Mouse (Mus musculus): ENCODE data around the gene Gzmf.
A peak's percentile ranks its signal among the peaks of the same experiment; 100 is the strongest.
"Not testable (repeated sequence)": the region's sequence is repeated elsewhere in the genome, so short reads cannot be mapped to it uniquely, and the experiment has no call there.

The Gzmf gene

DNA sequence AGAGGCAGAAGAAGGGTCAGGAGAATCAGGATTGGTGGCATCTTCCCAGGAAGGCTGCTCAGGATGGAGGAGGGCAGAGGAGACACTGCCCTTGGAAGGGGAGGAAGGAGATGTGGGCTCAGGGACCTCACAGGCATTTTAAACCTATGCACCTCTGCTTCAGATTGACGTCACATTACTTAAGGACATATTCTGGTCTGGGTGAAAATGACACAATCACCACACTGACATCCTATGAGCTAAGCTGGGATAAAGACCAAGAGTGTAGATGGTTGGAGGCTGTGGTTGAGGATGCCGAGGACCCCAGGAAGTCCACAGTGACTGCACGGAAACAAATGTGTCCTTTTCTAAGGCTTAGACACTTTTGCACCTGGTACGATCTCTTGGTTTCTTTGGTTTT is at the start of gene Gzmf:
TSS of gene Gzmf (minus strand) at position 101 of the 400 bp plus-strand sequence.
- no peak for DNase-seq (ENCODE audit: low spot score in 2 of 2)

DNA sequence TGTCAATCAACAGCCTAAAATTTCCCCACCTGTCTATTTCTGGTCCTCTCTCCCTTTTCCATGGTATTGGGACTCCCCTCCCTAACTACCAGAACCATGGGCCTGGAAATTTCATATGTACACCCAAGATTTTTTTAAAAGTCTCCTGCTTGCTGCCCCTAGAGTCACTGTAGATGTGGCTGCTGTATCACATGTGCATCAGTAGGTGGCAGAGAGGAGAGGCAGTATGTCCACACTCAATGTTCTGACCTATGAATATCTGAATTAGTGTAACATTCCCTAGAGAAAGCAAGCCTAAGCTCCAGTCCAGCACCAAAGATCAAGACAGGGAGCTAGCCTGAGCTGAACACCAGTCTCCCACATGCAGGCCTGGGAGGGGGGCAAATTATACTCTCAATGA is 29.2 kb upstream of the Gzmf start:
- DNase-seq (ENCODE audit: low spot score in 2 of 2): no peak

DNA sequence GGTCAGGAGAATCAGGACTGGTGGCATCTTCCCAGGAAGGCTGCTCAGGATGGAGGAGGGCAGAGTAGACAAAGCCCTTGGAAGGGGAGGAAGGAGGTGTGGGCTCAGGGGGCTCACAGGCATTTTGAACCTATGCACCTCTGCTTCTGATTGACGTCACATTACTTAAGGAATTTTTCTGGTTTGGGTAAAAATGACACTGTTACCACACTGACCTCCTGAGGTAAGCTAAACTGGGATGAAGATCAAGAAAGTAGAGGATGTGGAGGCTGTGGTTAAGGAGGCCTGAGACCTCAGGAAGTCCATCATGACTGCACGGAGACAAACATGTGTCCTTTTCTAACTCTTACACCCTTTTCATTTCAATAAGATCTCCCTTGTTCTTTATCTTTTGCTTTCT is 23.3 kb upstream of the Gzmf start, which contains the start of gene Gzmc:
TSS of gene Gzmc (minus strand) at position 101 of the 400 bp plus-strand sequence.
- DNase-seq (ENCODE audit: low spot score in 2 of 2): no peak

DNA sequence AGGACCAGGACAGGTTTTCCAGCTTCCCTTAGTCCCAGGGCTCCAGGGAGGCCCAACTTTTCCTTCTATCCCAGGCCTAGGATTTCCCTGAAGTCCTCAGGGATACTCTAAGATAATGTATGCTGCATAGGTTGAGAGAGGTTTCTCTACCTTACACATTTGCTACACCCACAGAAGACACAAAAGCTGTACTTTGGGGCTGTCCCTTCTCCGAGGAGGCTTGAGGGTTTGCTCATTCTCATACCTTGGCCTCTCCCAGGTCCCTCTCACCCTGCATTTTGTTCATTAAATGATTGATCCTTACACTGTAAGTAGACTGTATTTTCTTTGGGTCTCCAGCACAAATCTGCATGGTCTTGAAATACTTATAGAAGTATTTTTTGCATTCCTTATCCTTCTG is 5.6 kb downstream of the Gzmf start:
- DNase-seq (ENCODE audit: low spot score in 2 of 2): no peak

DNA sequence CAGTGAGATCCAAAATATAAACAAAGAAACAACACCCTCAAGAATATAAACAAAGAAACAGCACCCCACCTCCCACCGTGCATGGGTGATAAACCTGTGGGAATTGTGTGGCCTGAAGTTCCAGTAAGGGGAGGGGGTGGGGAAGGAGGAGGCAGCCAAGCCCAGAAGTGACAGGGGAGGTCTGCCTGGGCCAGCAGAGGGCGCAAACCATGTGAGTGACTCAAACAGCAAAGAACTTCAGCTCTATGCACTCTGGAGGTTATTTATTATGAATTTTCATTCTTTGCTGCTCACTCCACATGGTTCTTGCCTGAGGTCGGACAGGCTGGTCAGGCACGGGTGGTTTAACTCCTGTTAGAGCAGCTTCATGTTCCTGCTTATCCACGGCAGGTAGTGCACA is 6.2 kb downstream of the Gzmf start:
- DNase-seq (ENCODE audit: low spot score in 2 of 2): not testable (repeated sequence)

DNA sequence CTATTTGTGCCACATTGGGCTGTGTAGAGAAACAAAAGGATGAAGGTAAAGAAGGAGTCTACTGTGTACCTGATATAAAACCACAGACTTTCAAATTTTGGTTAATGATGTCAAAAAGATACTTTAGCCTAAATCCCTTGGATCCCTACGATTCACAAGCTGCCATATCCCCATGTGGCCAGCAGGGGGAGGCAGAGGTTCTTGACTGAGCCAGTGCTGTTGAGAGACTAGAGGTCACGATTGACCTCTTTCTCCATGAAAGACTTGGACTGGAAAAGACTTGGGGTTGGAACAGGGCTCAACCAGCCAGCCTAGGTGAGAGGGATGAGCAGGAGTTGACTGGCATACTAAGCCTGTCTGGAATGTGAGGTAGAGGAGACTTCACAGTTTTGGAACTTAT is 7.2 kb downstream of the Gzmf start:
- peak in 1 of 2 experiments; percentile 54 for DNase-seq (ENCODE audit: low spot score in 2 of 2)

DNA sequence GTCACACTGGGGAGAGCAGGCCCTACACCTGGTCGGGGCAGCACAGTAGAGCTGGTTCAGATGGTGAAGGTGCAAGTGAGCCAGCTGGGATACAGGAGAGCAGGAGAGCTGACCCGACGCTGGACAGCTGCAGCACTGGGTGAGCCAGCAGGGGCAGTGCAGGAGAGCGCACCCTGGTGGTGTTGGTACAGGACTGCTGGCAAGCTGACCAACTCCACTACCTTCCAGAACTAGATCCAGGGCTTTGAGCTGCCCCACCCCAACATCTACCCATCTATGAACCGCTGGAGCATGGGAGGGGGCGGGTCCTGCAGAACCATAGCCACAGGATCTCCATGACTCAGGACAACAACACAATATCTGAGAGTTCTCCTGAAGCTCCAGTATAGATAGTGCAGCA is 24.3 kb downstream of the Gzmf start:
- DNase-seq (ENCODE audit: low spot score in 2 of 2): no peak

DNA sequence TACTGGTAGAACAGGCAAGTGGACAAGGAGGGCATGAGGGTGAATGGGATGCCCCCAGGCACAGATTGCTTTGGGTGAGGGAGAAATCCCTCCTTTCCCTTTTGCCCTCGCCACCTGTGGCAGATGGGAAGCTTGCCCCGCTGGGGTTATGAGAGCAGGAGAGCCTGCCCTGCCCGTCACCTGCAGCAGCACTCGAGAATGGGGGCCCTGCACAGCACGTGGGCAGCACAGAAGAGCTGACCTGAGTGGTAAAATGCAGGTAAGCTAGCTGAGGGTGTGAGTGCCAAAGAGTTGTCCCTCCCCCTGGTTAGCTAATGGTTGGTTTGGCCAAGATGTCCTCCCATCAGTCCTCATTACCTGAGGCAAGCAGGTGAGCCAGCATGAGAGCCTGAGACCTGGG is 24.7 kb downstream of the Gzmf start:
- no peak for DNase-seq (ENCODE audit: low spot score in 2 of 2)

DNA sequence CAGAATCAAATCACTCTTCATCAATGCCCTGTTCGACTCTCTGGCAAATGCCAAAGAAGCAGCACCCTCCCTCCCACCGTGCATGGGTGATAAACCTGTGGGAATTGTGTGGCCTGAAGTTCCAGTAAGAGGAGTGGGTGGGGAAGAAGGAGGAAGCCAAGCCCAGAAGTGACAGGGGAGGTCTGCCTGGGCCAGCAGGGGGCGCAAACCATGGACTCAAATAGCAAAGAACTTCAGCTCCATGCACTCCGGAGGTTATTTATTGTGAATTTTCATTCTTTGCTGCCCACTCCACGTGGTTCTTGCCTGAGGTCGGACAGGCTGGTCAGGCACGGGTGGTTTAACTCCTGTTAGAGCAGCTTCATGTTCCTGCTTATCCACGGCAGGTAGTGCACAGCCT is 33.6 kb downstream of the Gzmf start:
- DNase-seq (ENCODE audit: low spot score in 2 of 2): not testable (repeated sequence)

DNA sequence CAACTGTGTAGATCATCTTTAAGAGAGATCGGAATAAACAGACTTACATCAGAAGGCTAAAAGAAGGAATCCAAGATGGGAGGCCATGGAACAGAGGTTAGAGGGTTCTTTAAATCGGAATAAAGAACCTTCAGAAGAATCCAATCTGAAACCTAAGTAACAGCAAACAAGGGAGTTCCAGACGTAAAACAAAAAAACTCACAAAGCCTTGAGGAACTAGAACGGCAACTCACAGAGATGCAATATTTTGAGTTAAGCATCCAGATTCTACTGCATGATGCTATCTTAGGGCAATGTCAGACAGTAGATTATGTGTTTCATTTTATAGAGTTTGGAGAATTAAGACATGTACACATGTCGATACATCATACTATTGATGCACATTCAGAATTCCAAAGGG is 36.7 kb downstream of the Gzmf start, which contains the start of gene Gzmn:
TSS of gene Gzmn (minus strand) at position 101 of the 400 bp plus-strand sequence.
- DNase-seq (ENCODE audit: low spot score in 2 of 2): no peak

DNA sequence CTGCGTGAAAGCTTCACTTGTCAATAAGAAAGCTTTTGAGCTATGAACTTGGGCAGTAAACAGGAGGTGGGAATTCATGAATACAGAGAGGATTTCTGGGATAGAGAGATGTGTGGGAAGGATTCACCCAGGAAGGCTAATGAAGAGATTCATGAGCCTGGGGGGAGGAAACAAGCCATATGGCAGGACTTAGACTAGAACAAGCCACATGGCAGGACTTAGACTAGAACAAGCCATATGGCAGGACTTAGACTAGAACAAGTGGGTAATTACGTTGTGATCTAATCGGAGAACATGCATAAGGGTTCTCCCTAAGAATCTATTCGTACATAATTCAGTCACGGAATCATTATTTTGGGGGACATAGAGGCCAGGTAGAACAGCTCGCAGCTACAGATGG is 37.8 kb downstream of the Gzmf start:
- no peak for DNase-seq (ENCODE audit: low spot score in 2 of 2)

DNA sequence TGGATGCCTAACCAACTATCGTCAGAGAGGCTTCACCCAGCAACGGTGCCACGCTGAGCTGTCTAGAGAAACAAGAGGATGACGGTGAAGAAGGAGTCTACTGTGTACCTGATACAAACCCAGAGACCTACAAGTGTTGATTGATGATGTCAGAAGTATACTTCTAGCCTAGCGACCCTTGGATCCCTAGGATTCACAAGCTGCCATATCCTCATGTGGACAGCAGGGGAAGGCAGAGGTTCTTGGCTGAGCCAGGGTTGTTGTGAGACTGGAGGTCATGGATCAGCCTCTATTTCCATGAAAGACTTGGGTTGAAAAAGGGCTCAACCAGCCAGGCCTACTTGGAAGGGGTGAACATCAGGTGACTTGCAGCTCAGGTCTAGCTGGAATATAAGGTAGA is 38.5 kb downstream of the Gzmf start:
- no peak for DNase-seq (ENCODE audit: low spot score in 2 of 2)

DNA sequence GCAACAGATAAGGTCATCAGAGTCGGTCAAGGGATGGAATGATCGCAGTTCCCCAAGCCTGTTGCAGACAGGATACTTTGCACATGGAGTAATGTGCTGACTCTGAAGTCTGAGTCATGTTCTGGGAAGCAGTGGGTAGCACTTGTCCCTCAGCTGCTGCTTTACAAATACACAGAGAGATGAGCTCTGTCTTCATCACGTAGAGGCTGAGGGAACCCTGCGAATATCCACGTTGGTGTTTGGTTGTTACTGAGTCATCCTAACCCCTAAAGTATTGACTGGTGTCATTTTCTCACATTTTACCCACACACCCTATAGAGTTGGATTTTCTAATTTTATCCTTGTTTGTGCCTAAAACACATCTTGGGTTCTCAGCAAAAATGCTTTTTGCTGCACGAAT is 43.2 kb downstream of the Gzmf start:
- DNase-seq (ENCODE audit: low spot score in 2 of 2): no peak

DNA sequence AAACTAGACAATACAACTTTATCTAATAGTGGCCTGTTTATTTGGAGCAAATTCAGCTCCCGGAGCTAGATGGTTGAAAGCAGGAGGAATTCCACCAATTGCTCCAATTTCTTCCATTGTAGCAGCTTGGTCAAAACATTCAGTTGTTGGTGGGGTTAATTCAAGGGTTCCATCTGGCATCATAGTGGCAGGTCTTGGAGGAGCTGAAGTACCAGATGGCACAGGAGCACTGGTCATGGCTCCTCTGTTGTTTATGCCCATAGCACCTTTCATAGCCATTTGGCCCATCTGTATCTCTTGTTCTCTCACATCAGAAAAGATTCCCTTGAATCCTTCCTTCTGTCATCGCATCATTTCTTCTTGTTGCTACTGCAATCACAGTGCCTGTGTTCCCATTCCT is 49.1 kb downstream of the Gzmf start:
- DNase-seq (ENCODE audit: low spot score in 2 of 2): no peak

DNA sequence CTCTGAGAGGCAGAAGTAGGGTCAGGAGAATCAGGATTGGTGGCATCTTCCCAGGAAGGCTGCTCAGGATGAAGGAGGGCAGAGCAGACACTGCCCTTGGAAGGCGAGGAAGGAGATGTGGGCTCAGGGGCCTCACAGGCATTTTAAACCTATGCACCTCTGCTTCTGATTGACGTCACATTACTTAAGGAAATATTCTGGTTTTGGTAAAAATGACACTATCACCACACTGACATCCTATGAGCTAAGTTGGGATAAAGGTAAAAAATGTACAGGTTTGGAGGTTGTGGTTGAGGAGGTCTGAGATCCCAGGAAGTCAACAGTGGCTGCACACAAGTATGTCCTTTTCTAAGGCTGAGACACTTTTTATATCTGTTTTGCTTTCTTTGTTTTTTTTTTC is 51.7 kb downstream of the Gzmf start, which contains the start of gene Gzmg:
TSS of gene Gzmg (minus strand) at position 101 of the 400 bp plus-strand sequence.
- DNase-seq (ENCODE audit: low spot score in 2 of 2): not testable (repeated sequence)

DNA sequence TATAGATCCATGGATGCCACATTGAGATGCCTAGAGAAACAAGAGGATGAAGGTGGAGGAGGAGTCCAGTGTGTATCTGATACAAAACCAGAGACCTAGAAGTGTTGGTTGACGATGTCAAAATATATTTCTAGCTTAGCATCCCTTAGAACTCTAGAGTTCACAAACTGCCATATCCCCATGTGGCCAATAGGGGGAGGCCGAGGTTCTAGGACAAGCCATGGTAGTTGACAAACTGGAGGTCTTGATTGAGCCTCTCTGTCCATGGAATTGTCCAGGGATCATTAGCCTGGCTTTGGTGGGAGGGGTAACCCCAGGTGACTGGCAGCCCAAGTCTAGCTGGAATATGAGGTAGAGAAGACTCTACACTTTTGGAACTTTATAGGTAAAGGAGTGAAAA is 55.9 kb downstream of the Gzmf start:
- DNase-seq (ENCODE audit: low spot score in 2 of 2): no peak

All from frontal cortex, postnatal 10 days (tissue).